Comparison of ENCODE assay signal across 1 mouse cellular context in genomic region chr17:25861704-25862612, GRCm38 (mm10).
TF ChIP-seq lines count a peak whose summit lies in the region.

No protein-coding gene starts in this region.

TF ChIP-seq in CH12.LX, 34 proteins besides CTCF, POLR2A, EP300 and RAD21 (continued from another document):
- TF ChIP-seq MEF2A (IDR thresholded peaks at IDR 0.05; ENCODE audit: borderline replicate concordance, low read depth, low read length) (peak; percentile 68; the same call in 1 of the 2 replicates), CHD1 (IDR thresholded peaks at IDR 0.05; ENCODE audit: low read depth, low read length) (peak; percentile 90; the same call in 1 of the 2 replicates), JUND (conservative IDR thresholded peaks at IDR 0.05; ENCODE audit: low read depth, low read length) (no peak), CHD2 (IDR thresholded peaks at IDR 0.05; ENCODE audit: low read length) (peak; percentile 33; the same call in 1 of the 2 replicates), MXI1 (IDR thresholded peaks at IDR 0.05; ENCODE audit: low read depth, low read length) (no peak), MAZ (IDR thresholded peaks at IDR 0.05; ENCODE audit: low read depth, low read length) (0 out of 2 replicates have a peak, but pooled peaks have one; percentile 25), E2F4 (IDR thresholded peaks at IDR 0.05; ENCODE audit: insufficient replicate concordance, low read depth, low read length) (no peak), MAX (IDR thresholded peaks at IDR 0.05; ENCODE audit: low read length) (0 out of 2 replicates have a peak, but pooled peaks have one; percentile 18), BHLHE40 (IDR thresholded peaks at IDR 0.05; ENCODE audit: low read depth, low read length) (no peak), IRF4 (IDR thresholded peaks at IDR 0.05; ENCODE audit: low read depth, low read length) (0 out of 2 replicates have a peak, but pooled peaks have one; percentile 25), TCF12 (IDR thresholded peaks at IDR 0.05; ENCODE audit: low read depth, low read length) (0 out of 2 replicates have a peak, but pooled peaks have one; percentile 30)
TF ChIP-seq in CH12.LX: peak in this region for 8.
